Comparison of ENCODE assay signal across 8 mouse cellular contexts in genomic region chr11:12810949-12811881, GRCm38 (mm10).
DNase-seq lines count a peak whose midpoint lies in the region; ATAC-seq and TF ChIP-seq lines count a peak whose summit lies in the region.

No protein-coding gene starts in this region.

- H3K4me2 ChIP-seq in embryonic facial prominence, embryonic 14.5 days (ENCODE audit: low read depth, low read length), result peak overlapping the region; percentile 30
- H3K4me2 ChIP-seq in heart, postnatal 0 days (ENCODE audit: low read depth, low read length), result peak overlapping the region; percentile 20; the same call in 1 of the 2 replicates
- H3K4me2 ChIP-seq in liver, embryonic 14.5 days (ENCODE audit: low read depth), result no peak overlapping the region

- H3K27ac ChIP-seq in embryonic facial prominence, embryonic 14.5 days (replicated peaks; ENCODE audit: low read depth, low read length), result no peak overlapping the region
- no peak overlapping the region for H3K27ac ChIP-seq in heart, postnatal 0 days (ENCODE audit: low read depth)
- no peak overlapping the region for H3K27ac ChIP-seq in liver, embryonic 14.5 days

- no peaks in the 10 kb centered on the region for H3K9me3 ChIP-seq in embryonic facial prominence, embryonic 14.5 days (ENCODE audit: control insufficient read depth, low read length)
- no peaks in the 10 kb centered on the region for H3K9me3 ChIP-seq in heart, postnatal 0 days (replicated peaks; ENCODE audit: control insufficient read depth, low read length)
- no peaks in the 10 kb centered on the region for H3K9me3 ChIP-seq in liver, embryonic 14.5 days (ENCODE audit: control insufficient read depth, low read length)

- peak; percentile 52 for DNase-seq in 3T3-L1 (ENCODE audit: low read depth, low spot score)
- DNase-seq in adrenal gland, adult 18-20 months (ENCODE audit: low spot score in 2 of 2), result peak; percentile 8 to 38
- peak; percentile 85 for DNase-seq in embryonic facial prominence, embryonic 14.5 days (ENCODE audit: low spot score)
- DNase-seq in heart, postnatal 0 days (ENCODE audit: low spot score), result peak; percentile 29
- peak; percentile 39 to 76 for DNase-seq in kidney, postnatal 36 days
- DNase-seq in liver, embryonic 14.5 days (ENCODE audit: low read depth in 3 of 3, low spot score in 3 of 3), result peak in 2 of 3 experiments; percentile 3 to 7
- peak; percentile 50 for DNase-seq in ovary, postnatal 10 days (ENCODE audit: low spot score)

- H3K27me3 ChIP-seq in embryonic facial prominence, embryonic 14.5 days (replicated peaks; ENCODE audit: control insufficient read depth, insufficient read depth, low read length), result no peaks in the 10 kb centered on the region
- no peaks in the 10 kb centered on the region for H3K27me3 ChIP-seq in heart, postnatal 0 days (ENCODE audit: control insufficient read depth, insufficient read depth, low read length)
- H3K27me3 ChIP-seq in liver, embryonic 14.5 days (ENCODE audit: control insufficient read depth, insufficient read depth, low read length), result no peaks in the 10 kb centered on the region

- H3K4me3 ChIP-seq in embryonic facial prominence, embryonic 14.5 days (ENCODE audit: low read depth, low read length), result no peak overlapping the region
- no peak overlapping the region for H3K4me3 ChIP-seq in heart, postnatal 0 days (ENCODE audit: low read depth, low read length)
- H3K4me3 ChIP-seq in liver, embryonic 14.5 days (ENCODE audit: insufficient read depth in 1 of 2, low read depth in 2 of 2, low read length in 2 of 2), result no peak overlapping the region

- TF ChIP-seq CTCF in heart, postnatal 0 days (IDR thresholded peaks at IDR 0.05; ENCODE audit: low read depth), result peak; percentile 75
- TF ChIP-seq CTCF in liver, embryonic 14.5 days (IDR thresholded peaks at IDR 0.05; ENCODE audit: low read depth), result peak; percentile 67

- 33% methylated on average over 11 of the region's 11 CpGs for WGBS in embryonic facial prominence, embryonic 14.5 days
- 34% methylated on average over 11 of the region's 11 CpGs for WGBS in heart, postnatal 0 days
- WGBS in liver, embryonic 14.5 days (ENCODE audit: insufficient replicate concordance), result 29% methylated on average over 11 of the region's 11 CpGs

- H3K9ac ChIP-seq in embryonic facial prominence, embryonic 14.5 days (ENCODE audit: low read depth, low read length), result no peak overlapping the region
- no peak overlapping the region for H3K9ac ChIP-seq in heart, postnatal 0 days (replicated peaks; ENCODE audit: low read depth, low read length)
- no peak overlapping the region for H3K9ac ChIP-seq in liver, embryonic 14.5 days (replicated peaks)

- no peak for TF ChIP-seq EP300 in heart, postnatal 0 days (IDR thresholded peaks at IDR 0.05; ENCODE audit: low read depth)
- no peak for TF ChIP-seq EP300 in liver, embryonic 14.5 days (IDR thresholded peaks at IDR 0.05; ENCODE audit: low read depth)

- no peaks in the 10 kb centered on the region for H3K4me1 ChIP-seq in embryonic facial prominence, embryonic 14.5 days (ENCODE audit: control insufficient read depth, insufficient read depth, low read length)
- H3K4me1 ChIP-seq in heart, postnatal 0 days (ENCODE audit: control insufficient read depth, insufficient read depth), result no peaks in the 10 kb centered on the region; the same call in 1 of the 2 replicates
- H3K4me1 ChIP-seq in liver, embryonic 14.5 days (replicated peaks; ENCODE audit: control insufficient read depth in 2 of 2, insufficient read depth in 2 of 2, low read length in 1 of 2), result no peaks in the 10 kb centered on the region

- H3K36me3 ChIP-seq in embryonic facial prominence, embryonic 14.5 days (ENCODE audit: control insufficient read depth, insufficient read depth, low read length), result no peaks in the 10 kb centered on the region
- H3K36me3 ChIP-seq in heart, postnatal 0 days (replicated peaks; ENCODE audit: control insufficient read depth, insufficient read depth, low read length), result no peaks in the 10 kb centered on the region
- H3K36me3 ChIP-seq in liver, embryonic 14.5 days (replicated peaks; ENCODE audit: control insufficient read depth, insufficient read depth, low read depth), result no peaks in the 10 kb centered on the region

- peak; percentile 88 for ATAC-seq in embryonic facial prominence, embryonic 14.5 days (ENCODE audit: low read depth)
- peak; percentile 51; the same call in 1 of the 2 replicates for ATAC-seq in heart, postnatal 0 days (ENCODE audit: insufficient read depth, low read depth)
- no peak for ATAC-seq in liver, embryonic 14.5 days (ENCODE audit: insufficient read depth)
- no peak for ATAC-seq in megakaryocyte, adult 5-6 weeks (ENCODE audit: poor library complexity, severe bottlenecking)

Comparison
In these comparisons a context has a peak if more than half of its experiments do, and no peak if none do; other contexts are left out.
1. DNase-seq: peak in every context shown above with its lines; median percentile 85 in embryonic facial prominence, embryonic 14.5 days; 58 in kidney, postnatal 36 days; 52 in 3T3-L1; 50 in ovary, postnatal 10 days; 29 in heart, postnatal 0 days; 23 in adrenal gland, adult 18-20 months; 5 in liver, embryonic 14.5 days.
2. ATAC-seq: peak in embryonic facial prominence, embryonic 14.5 days (single experiment) and heart, postnatal 0 days (single experiment); none in liver, embryonic 14.5 days (single experiment) and megakaryocyte, adult 5-6 weeks (single experiment).